Mouse (Mus musculus): ENCODE results near the gene Glra4.

- TF ChIP-seq EP300 (IDR thresholded peaks at IDR 0.05; ENCODE audit: low read length) (no peak), ETS1 (conservative IDR thresholded peaks at IDR 0.05; ENCODE audit: low read depth, low read length) (no peak), MAX (IDR thresholded peaks at IDR 0.05; ENCODE audit: low read length) (no peak)
These were observed 679 bp downstream of the Glra4 start for GRCm38 (mm10) chrX:136779262-136779661.
